Mouse (Mus musculus) B cell, adult 62 days (primary cell): ENCODE results near the gene Olfr482. TPM values are rescaled to one million over a fixed set of nuclear protein-coding genes. Genes with fewer than 3 reads are reported as not detected.

Experiments
- total RNA-seq: library from RNA; stranded (reverse); gene quantifications from 4 replicates; pipeline ENCODE4 v1.2.4, GENCODE M21; 2023

Gene Olfr482
- total RNA-seq = 0.77 to 1.7 TPM (median 1.5 TPM) in 4 replicates

DNA sequence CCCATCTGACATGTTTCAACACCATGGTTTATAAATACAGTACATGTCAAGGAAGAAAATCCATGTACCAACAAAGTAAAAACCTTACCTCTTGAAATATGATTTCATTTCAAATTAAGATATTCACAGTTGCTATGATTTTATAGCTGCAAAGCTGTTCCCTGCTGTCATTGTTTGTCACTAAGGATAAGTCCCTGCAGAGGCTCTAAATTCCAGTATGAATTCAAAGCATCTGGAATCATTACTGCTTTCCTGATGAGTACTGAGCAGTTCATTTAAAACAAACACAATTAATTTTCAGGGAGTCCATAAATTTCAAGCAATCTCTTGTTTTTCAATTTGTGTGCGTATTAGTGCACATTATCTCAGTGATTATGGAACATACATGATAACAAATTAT, at the start of gene Olfr482:
TSS of gene Olfr482 (minus strand) at position 101 of the 400 bp plus-strand sequence.

DNA sequence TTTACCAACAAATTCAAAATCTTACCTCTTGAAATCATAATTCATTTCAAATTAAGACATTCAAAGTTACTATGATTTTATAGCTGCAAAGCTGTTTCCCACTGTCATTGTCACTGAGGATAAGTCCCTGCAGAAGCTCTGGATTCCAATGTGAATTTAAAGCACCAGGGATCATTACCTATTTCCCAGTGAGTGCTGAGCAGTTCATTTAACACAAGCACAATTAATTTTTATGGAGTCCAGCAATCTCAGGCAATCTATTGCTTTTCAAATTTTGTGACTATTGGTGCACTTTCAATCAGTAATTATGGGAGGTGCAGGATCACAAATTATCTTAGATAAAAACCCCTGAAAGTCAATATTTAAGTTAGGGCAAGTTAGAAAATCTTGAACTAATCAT, 30.0 kb upstream of the Olfr482 start, which contains the start of gene Olfr484:
TSS of gene Olfr484 (minus strand) at position 101 of the 400 bp plus-strand sequence.

DNA sequence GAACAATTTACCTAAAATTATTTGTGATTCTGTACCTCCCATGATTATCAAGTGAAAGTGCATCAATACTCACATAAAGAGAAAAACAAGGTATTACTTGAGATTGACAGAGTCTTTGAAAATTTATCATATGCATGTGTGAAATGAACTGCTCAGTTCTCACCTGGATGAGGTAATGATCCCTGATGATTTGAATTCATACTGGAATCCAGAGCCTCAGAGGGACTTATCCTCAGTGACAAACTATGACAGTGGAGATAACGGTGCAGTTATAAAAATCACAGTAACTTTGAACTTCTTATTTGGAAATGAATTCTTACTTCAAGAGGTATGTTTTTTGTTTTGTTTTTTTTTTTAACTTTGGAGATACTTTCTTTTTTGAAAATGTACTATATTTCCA, 3.2 kb upstream of the Olfr482 start, which contains the start of gene Olfr483:
TSS of gene Olfr483 (plus strand) at position 301 of the 400 bp plus-strand sequence.

DNA sequence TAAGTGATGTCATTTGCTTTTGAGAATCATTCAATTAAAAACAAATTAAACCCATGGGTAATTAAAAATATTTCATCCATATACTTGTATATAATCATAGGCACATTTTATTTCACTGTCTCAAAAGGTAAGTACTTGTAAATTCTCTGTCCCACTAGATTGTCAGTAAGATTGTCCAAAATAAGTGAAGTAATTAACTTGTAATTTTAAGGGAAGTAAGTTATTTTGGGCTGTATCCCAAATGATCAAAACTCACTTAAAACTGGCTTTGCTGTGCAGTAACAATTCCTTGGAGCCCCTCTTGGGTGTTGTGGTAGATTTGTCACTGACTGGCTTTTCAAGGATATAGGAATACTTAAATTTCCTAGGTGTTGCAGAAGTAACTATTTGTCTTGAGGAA, 17.8 kb downstream of the Olfr482 start, which contains the start of gene Olfr481:
TSS of gene Olfr481 (plus strand) at position 301 of the 400 bp plus-strand sequence.

GRCm38 (mm10) chr7:108067246-108067645, 30.1 kb downstream of the Olfr482 start, which contains the start of gene Olfr480:
Gene Olfr480, minus strand, starts transcription at chr7:108067346.

DNA sequence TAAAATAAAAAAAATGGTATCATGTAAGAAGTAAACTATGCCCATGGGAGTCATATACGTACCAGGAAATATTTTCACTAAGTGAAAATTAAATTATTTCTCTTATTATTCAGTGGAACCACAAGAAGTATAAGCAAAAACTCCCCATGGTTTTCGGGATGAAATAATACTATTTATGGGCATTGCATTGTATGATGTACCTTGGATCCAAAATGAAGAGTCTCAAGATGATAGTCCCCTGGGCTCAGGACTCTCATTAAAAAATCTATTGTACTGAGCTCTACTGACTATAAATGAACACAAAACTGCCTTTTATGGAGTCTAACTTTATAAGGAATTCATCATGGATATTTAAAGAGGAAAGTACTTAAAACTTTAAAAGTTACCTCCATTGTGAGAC, 47.0 kb downstream of the Olfr482 start, which contains the start of gene Olfr479:
TSS of gene Olfr479 (plus strand) at position 301 of the 400 bp plus-strand sequence.

Other genes starting within 250 kb of the Olfr482 start
- gene Olfr472, start 199.7 kb downstream of the Olfr482 start, total RNA-seq = 0.09 to 0.14 TPM in 2 of 4 replicates, not detected in the others
- not detected in 4 replicates for gene Olfr473, start 167.1 kb downstream of the Olfr482 start, total RNA-seq
- not detected in 4 replicates for gene Olfr474, start 142.9 kb downstream of the Olfr482 start, total RNA-seq
- not detected in 4 replicates for gene Olfr476, start 132.8 kb downstream of the Olfr482 start, total RNA-seq
- not detected in 4 replicates for gene Olfr477, start 110.9 kb downstream of the Olfr482 start, total RNA-seq
- gene Olfr478, start 63.6 kb downstream of the Olfr482 start, total RNA-seq = not detected in 4 replicates
- not detected in 4 replicates for gene Olfr479, start 46.9 kb downstream of the Olfr482 start, total RNA-seq
- not detected in 4 replicates for gene Olfr480, start 30.2 kb downstream of the Olfr482 start, total RNA-seq
- not detected in 4 replicates for gene Olfr481, start 17.7 kb downstream of the Olfr482 start, total RNA-seq
- not detected in 4 replicates for gene Olfr483, start 3.3 kb upstream of the Olfr482 start, total RNA-seq
- gene Olfr484, start 29.9 kb upstream of the Olfr482 start, total RNA-seq = not detected in 4 replicates
- not detected in 4 replicates for gene Olfr485, start 62.3 kb upstream of the Olfr482 start, total RNA-seq
- gene Olfr486, start 75.2 kb upstream of the Olfr482 start, total RNA-seq = not detected in 4 replicates
- not detected in 4 replicates for gene Olfr487, start 117.0 kb upstream of the Olfr482 start, total RNA-seq
- not detected in 4 replicates for gene Olfr488, start 160.8 kb upstream of the Olfr482 start, total RNA-seq
- gene Olfr490, start 191.3 kb upstream of the Olfr482 start, total RNA-seq = not detected in 4 replicates
- gene Olfr491, start 215.9 kb upstream of the Olfr482 start, total RNA-seq = not detected in 4 replicates
- not detected in 4 replicates for gene Olfr492, start 226.1 kb upstream of the Olfr482 start, total RNA-seq
- not detected in 4 replicates for gene Olfr493, start 249.4 kb upstream of the Olfr482 start, total RNA-seq